Mouse (Mus musculus) MEL (cell line): ENCODE results near the gene Cnn3.

Experiments
- CTCF ChIP-seq, 3 experiments: IDR thresholded peaks in 2 of 3; conservative IDR thresholded peaks in 1 of 3; 2 replicates each; pipeline ENCODE4 v1.5.1; 2011 to 2012; ENCODE audit warnings: low read length in 3 of 3, low read depth in 2 of 3, mild to moderate bottlenecking in 2 of 3, improper control_type of control experiment in 1 of 3, inconsistent platforms in 1 of 3, mixed read lengths in 1 of 3, moderate library complexity in 1 of 3; ENCODE audit not compliant: control insufficient read depth in 1 of 3, insufficient read depth in 1 of 3, poor library complexity in 1 of 3, severe bottlenecking in 1 of 3
- GATA1 ChIP-seq: IDR thresholded peaks from 2 replicates; pipeline ENCODE4 v1.6.1; 2011; ENCODE audit warnings: low read depth, low read length, improper control_type of control experiment
- SMC3 ChIP-seq: IDR thresholded peaks from 2 replicates; pipeline ENCODE4 v1.6.1; 2011; ENCODE audit warnings: low read depth, low read length, improper control_type of control experiment

DNA sequence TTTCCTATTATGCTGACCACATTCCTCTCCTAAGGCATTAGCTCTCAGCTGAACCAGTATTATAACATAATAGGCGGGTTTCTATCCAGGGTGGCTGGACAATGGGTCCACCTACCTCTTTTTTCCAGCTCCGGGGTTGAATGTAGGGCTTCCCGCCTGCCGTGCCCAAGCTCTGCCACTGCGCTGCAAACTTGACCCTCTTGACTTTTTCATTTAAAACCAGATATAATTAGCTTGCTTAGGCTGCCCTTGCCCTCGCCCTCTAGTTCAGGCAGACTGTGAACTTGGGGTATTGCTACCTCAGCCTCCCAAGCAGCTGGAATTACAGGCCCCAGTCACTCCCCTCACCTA is 8.1 kb upstream of the Cnn3 start:
- no peak for TF ChIP-seq SMC3
- TF ChIP-seq GATA1, result no peak
- no peak for TF ChIP-seq CTCF (IDR thresholded peaks at IDR 0.05 in 2 of 3, conservative IDR thresholded peaks at IDR 0.05 in 1 of 3; ENCODE audit: control insufficient read depth in 1 of 3, insufficient read depth in 1 of 3, low read depth in 2 of 3, low read length in 3 of 3, poor library complexity in 1 of 3, severe bottlenecking in 1 of 3)
